Comparison of ENCODE assay signal across 25 mouse cellular contexts in the genomic region with DNA sequence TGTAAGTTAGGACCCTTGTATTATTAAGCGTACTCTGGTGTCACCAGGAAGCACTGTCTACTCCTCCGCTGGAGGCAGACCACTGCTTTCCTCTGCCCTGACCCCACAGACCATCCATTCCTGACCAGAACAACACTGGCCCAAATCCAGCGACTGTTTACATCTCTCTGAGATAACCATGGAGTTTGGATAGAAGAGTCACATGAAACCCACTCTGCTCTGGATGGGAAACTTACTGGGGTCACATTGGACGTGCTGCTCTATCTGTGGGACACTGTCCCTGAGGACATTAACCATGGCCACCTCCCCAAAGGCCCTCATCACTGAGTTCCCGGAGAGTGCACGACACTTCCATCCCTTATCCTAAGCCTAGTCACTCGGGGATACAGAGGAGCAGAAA. TPM values are rescaled to one million over a fixed set of nuclear protein-coding genes. Genes with fewer than 3 reads are reported as not detected.
"Had no signal": no experiment of that assay in that cellular context is flagged by ENCODE, and none has a peak within 500 bp of the region (broad histone marks: within the 10 kb centered on the region; RNA-seq: fewer than 3 reads in every experiment).

No protein-coding gene starts in this region.

- H3K9ac ChIP-seq: intestine, embryonic 15.5 days; kidney, embryonic 15.5 days; liver, embryonic 14.5 days had no signal

- H3K27ac ChIP-seq: intestine, embryonic 15.5 days; kidney, embryonic 15.5 days; left cerebral cortex, adult 2 months; liver, embryonic 14.5 days had no signal

- H3K9me3 ChIP-seq: intestine, embryonic 15.5 days; kidney, embryonic 15.5 days had no signal

- ATAC-seq: intestine, embryonic 15.5 days had no signal

- DNase-seq: kidney, adult 11 months; kidney, adult 8-10 months; kidney, postnatal 10 days; kidney, postnatal 36 days; layer of hippocampus, postnatal 36 days; lung, adult 2 months; lung, postnatal 4 days; midbrain, embryonic 14.5 days; thymus, adult 18-20 months; thymus, postnatal 36 days had no signal

- H3K4me2 ChIP-seq: intestine, embryonic 15.5 days; kidney, embryonic 15.5 days; midbrain, embryonic 11.5 days had no signal

- H3K27me3 ChIP-seq: intestine, embryonic 15.5 days; kidney, embryonic 15.5 days had no signal

- H3K4me3 ChIP-seq: intestine, embryonic 15.5 days; kidney, embryonic 15.5 days; left cerebral cortex, adult 2 months had no signal

RNA-seq across cellular contexts. Expression of gene Allc, which starts 43.1 kb away (rescaled TPM):
- total RNA-seq: megakaryocyte progenitor cell, adult 5-6 weeks; megakaryocyte-erythroid progenitor cell, adult 5-6 weeks had no signal
- polyA plus RNA-seq: intestine, embryonic 15.5 days; kidney, embryonic 15.5 days; limb, embryonic 11.5 days; limb, embryonic 14.5 days; liver, embryonic 14.5 days; lung, adult 2 months; midbrain, embryonic 11.5 days; midbrain, embryonic 14.5 days; neural tube, embryonic 11.5 days; neural tube, embryonic 14.5 days; small intestine, adult 2 months; spleen, adult 2 months; stomach, embryonic 16.5 days; urinary bladder, adult 2 months had no signal
